Mouse (Mus musculus) embryonic facial prominence, embryonic 11.5 days (tissue): ENCODE measurements around the gene Nprl2. TPM values are rescaled to one million over a fixed set of nuclear protein-coding genes. Genes with fewer than 3 reads are reported as not detected.
A peak's percentile ranks its signal among the peaks of the same experiment; 100 is the strongest.

ENCODE experiments used
- ATAC-seq: fragments of 200-750 bp; cut with Nextera tagmentation; replicated peaks from 2 replicates; pipeline ENCODE4 v1.8.0; 2017; ENCODE audit warnings: low read depth; ENCODE audit not compliant: insufficient number of reproducible peaks, low FRiP score, low TSS enrichment
- DNase-seq: peaks from one replicate; pipeline ENCODE4 v3.0.0-alpha.2; 2015; ENCODE audit warnings: low spot score
- H3K27ac ChIP-seq: fragments of 300-500 bp; sonication (generic); replicated peaks from 2 replicates; pipeline ENCODE4 v1.5.1; 2014; ENCODE audit warnings: mild to moderate bottlenecking, low read depth, low read length, control low read depth
- H3K27me3 ChIP-seq: fragments of 300-500 bp; sonication (generic); 2 replicates; pipeline ENCODE4 v1.6.1; 2014; ENCODE audit warnings: mild to moderate bottlenecking, low read length, moderate library complexity, mixed read lengths; ENCODE audit not compliant: control insufficient read depth, insufficient read depth
- H3K36me3 ChIP-seq: fragments of 300-500 bp; sonication (generic); replicated peaks from 2 replicates; pipeline ENCODE4 v1.6.1; 2014; ENCODE audit warnings: low read depth, mild to moderate bottlenecking, low read length, moderate library complexity, mixed read lengths; ENCODE audit not compliant: control insufficient read depth, insufficient read depth
- H3K4me1 ChIP-seq: fragments of 300-500 bp; sonication (generic); 2 replicates; pipeline ENCODE4 v1.6.1; 2014; ENCODE audit warnings: low read length, mixed read lengths; ENCODE audit not compliant: control insufficient read depth, insufficient read depth
- H3K4me2 ChIP-seq: fragments of 300-500 bp; sonication (generic); 2 replicates; pipeline ENCODE4 v1.6.1; 2014; ENCODE audit warnings: low read depth, mild to moderate bottlenecking, control low read depth, low read length, moderate library complexity
- H3K4me3 ChIP-seq: fragments of 300-500 bp; sonication (generic); 2 replicates; pipeline ENCODE4 v1.5.1; 2014; ENCODE audit warnings: low read depth, low read length, control low read depth
- H3K9ac ChIP-seq: fragments of 300-500 bp; sonication (generic); replicated peaks from 2 replicates; pipeline ENCODE4 v1.6.1; 2014; ENCODE audit warnings: mild to moderate bottlenecking, control low read depth, low read length
- H3K9me3 ChIP-seq: fragments of 300-500 bp; sonication (generic); replicated peaks from 2 replicates; pipeline ENCODE4 v1.6.1; 2016; ENCODE audit warnings: mild to moderate bottlenecking, low read length, inconsistent platforms, mixed read lengths; ENCODE audit not compliant: control insufficient read depth
- WGBS: fragments of 180-500 bp; shearing (Covaris S2); extraction: QIAGEN DNeasy Blood & Tissue Kit; methylation state at CpG from one replicate; pipeline ENCODE4 v1.1.7; 2014; 5-methylcytosine and 5-hydroxymethylcytosine counted together
- polyA plus RNA-seq: library from polyadenylated mRNA; unstranded; fragments of >200 nt; fragmentation: Nextera tagmentation; extraction: Ambion mirVana; gene quantifications from 2 replicates; pipeline ENCODE4 v1.2.1, GENCODE M21; 2014

The Nprl2 gene
- polyA plus RNA-seq, 1 experiment from 2014 or later: 39.2 TPM

GRCm38 (mm10) chr9:107551890-107552355 is 9.9 kb downstream of the Nprl2 start:
- Histone ChIP-seq H3K27ac (no peak overlapping the region), H3K4me1 (no peaks in the 10 kb centered on the region; the same call in none of the 2 replicates), H3K4me2 (peak overlapping the region; percentile 92), H3K9me3 (no peaks in the 10 kb centered on the region), H3K36me3 (no peaks in the 10 kb centered on the region; the same call in 1 of the 2 replicates), H3K4me3 (peak overlapping the region; percentile 50), H3K27me3 (peaks cover 5% of the 10 kb centered on the region; the same call in 1 of the 2 replicates), H3K9ac (peak overlapping the region; percentile 82)
- DNase-seq (peak; percentile 38), ATAC-seq (no peak)
- 8% methylated on average over 8 of the region's 8 CpGs for WGBS

GRCm38 (mm10) chr9:107552690-107553393 is 10.8 kb downstream of the Nprl2 start:
- Histone ChIP-seq H3K4me2 (peak overlapping the region; percentile 5; the same call in 1 of the 2 replicates), H3K27me3 (peaks cover 5% of the 10 kb centered on the region; the same call in 1 of the 2 replicates), H3K9ac (no peak overlapping the region; the same call in 1 of the 2 replicates), H3K4me1 (no peaks in the 10 kb centered on the region; the same call in none of the 2 replicates), H3K4me3 (no peak overlapping the region), H3K36me3 (no peaks in the 10 kb centered on the region; the same call in 1 of the 2 replicates), H3K27ac (no peak overlapping the region), H3K9me3 (no peaks in the 10 kb centered on the region)
- DNase-seq: no peak
- 76% methylated on average over 5 of the region's 5 CpGs for WGBS
- no peak for ATAC-seq

GRCm38 (mm10) chr9:107553541-107554318 is 11.7 kb downstream of the Nprl2 start:
- DNase-seq: no peak
- whole genome bisulfite sequencing: 8% methylated on average over 37 of the region's 37 CpGs

GRCm38 (mm10) chr9:107554319-107554825 is 12.3 kb downstream of the Nprl2 start:
- H3K4me1 ChIP-seq: no peaks in the 10 kb centered on the region; the same call in none of the 2 replicates
- WGBS: under 1% methylated on average over 53 of the region's 53 CpGs

More at GRCm38 (mm10) chr9:107553541-107554318, 11.7 kb downstream of the Nprl2 start:
- peak overlapping the region; percentile 91 for H3K4me2 ChIP-seq
- H3K4me1 ChIP-seq: no peaks in the 10 kb centered on the region; the same call in none of the 2 replicates
- ATAC-seq: peak; percentile 42
- H3K9ac ChIP-seq: peak overlapping the region; percentile 69
- peaks cover 3% of the 10 kb centered on the region for H3K36me3 ChIP-seq
- peaks cover 5% of the 10 kb centered on the region; the same call in 1 of the 2 replicates for H3K27me3 ChIP-seq
- peak overlapping the region; percentile 74 for H3K4me3 ChIP-seq
- H3K9me3 ChIP-seq: no peaks in the 10 kb centered on the region
- H3K27ac ChIP-seq: peak overlapping the region; percentile 28; the same call in 1 of the 2 replicates

GRCm38 (mm10) chr9:107555031-107555457 is 13.0 kb downstream of the Nprl2 start:
- WGBS: under 1% methylated on average over 23 of the region's 23 CpGs
- peak overlapping the region; percentile 89 for H3K27ac ChIP-seq
- ATAC-seq: peak; percentile 36
- H3K9me3 ChIP-seq: no peaks in the 10 kb centered on the region
- peaks cover 5% of the 10 kb centered on the region; the same call in 1 of the 2 replicates for H3K27me3 ChIP-seq
- peak overlapping the region; percentile 74 for H3K4me3 ChIP-seq
- H3K4me1 ChIP-seq: no peaks in the 10 kb centered on the region; the same call in none of the 2 replicates
- DNase-seq: peak; percentile 60
- peak overlapping the region; percentile 91 for H3K4me2 ChIP-seq
- H3K36me3 ChIP-seq: peaks cover 6% of the 10 kb centered on the region
- H3K9ac ChIP-seq: peak overlapping the region; percentile 84

More at GRCm38 (mm10) chr9:107554319-107554825, 12.3 kb downstream of the Nprl2 start:
- H3K9ac ChIP-seq: peak overlapping the region; percentile 84
- ATAC-seq: peak; percentile 88
- peak overlapping the region; percentile 91 for H3K4me2 ChIP-seq
- H3K4me3 ChIP-seq: peak overlapping the region; percentile 74
- DNase-seq: peak; percentile 99
- H3K27ac ChIP-seq: peak overlapping the region; percentile 89
- H3K27me3 ChIP-seq: peaks cover 5% of the 10 kb centered on the region; the same call in 1 of the 2 replicates
- H3K36me3 ChIP-seq: peaks cover 6% of the 10 kb centered on the region
- no peaks in the 10 kb centered on the region for H3K9me3 ChIP-seq

- Histone ChIP-seq H3K9me3 (no peaks in the 10 kb centered on the region), H3K36me3 (peaks cover 6% of the 10 kb centered on the region), H3K27ac (no peak overlapping the region), H3K4me3 (peak overlapping the region; percentile 74), H3K4me1 (no peaks in the 10 kb centered on the region; the same call in none of the 2 replicates), H3K27me3 (peaks cover 3% of the 10 kb centered on the region; the same call in 1 of the 2 replicates), H3K9ac (peak overlapping the region; percentile 84), H3K4me2 (peak overlapping the region; percentile 91)
- ATAC-seq (no peak), DNase-seq (no peak)
- WGBS: 35% methylated on average over 2 of the region's 2 CpGs
These were observed 13.7 kb downstream of the Nprl2 start for GRCm38 (mm10) chr9:107555701-107556100.

GRCm38 (mm10) chr9:107556346-107556745 is 14.3 kb downstream of the Nprl2 start:
- no peaks in the 10 kb centered on the region; the same call in 1 of the 2 replicates for H3K27me3 ChIP-seq
- peaks cover 8% of the 10 kb centered on the region for H3K36me3 ChIP-seq

More at GRCm38 (mm10) chr9:107556346-107556745, 14.3 kb downstream of the Nprl2 start:
- H3K27ac ChIP-seq: no peak overlapping the region
- no peaks in the 10 kb centered on the region; the same call in none of the 2 replicates for H3K4me1 ChIP-seq
- H3K4me2 ChIP-seq: peak overlapping the region; percentile 91
- no peak overlapping the region; the same call in 1 of the 2 replicates for H3K4me3 ChIP-seq
- no peak overlapping the region for H3K9ac ChIP-seq
- no peaks in the 10 kb centered on the region for H3K9me3 ChIP-seq
- WGBS: 73% methylated on average over 3 of the region's 3 CpGs
- no peak for DNase-seq
- no peak for ATAC-seq
